Mouse (Mus musculus) ES-Bruce4 (cell line): ENCODE results near the gene Nanog. TPM values are rescaled to one million over a fixed set of nuclear protein-coding genes. Genes with fewer than 3 reads are reported as not detected.
"Not testable (repeated sequence)": the region's sequence is repeated elsewhere in the genome, so short reads cannot be mapped to it uniquely, and the experiment has no call there.

Source experiments
- H3K27ac ChIP-seq: 2 replicates; pipeline ENCODE4 v1.5.1; 2012; ENCODE audit warnings: low read length, inconsistent platforms; ENCODE audit not compliant: insufficient read depth
- H3K27me3 ChIP-seq: 2 replicates; pipeline ENCODE4 v1.6.1; 2012; ENCODE audit warnings: mild to moderate bottlenecking, low read length, inconsistent platforms; ENCODE audit not compliant: control insufficient read depth, poor library complexity, insufficient read depth, severe bottlenecking
- H3K36me3 ChIP-seq: 2 replicates; pipeline ENCODE4 v1.6.1; 2012; ENCODE audit warnings: inconsistent platforms, mild to moderate bottlenecking, low read length, moderate library complexity; ENCODE audit not compliant: control insufficient read depth, poor library complexity, insufficient read depth, severe bottlenecking
- H3K4me1 ChIP-seq: one replicate; pipeline ENCODE4 v1.8.1; 2011; ENCODE audit warnings: low read length; ENCODE audit not compliant: control insufficient read depth, insufficient read depth
- H3K4me3 ChIP-seq: 2 replicates; pipeline ENCODE4 v1.5.1; 2011; ENCODE audit warnings: low read depth, mild to moderate bottlenecking, low read length
- H3K9ac ChIP-seq: 2 replicates; pipeline ENCODE4 v1.6.1; 2012; ENCODE audit warnings: low read depth, mild to moderate bottlenecking, inconsistent platforms; ENCODE audit not compliant: poor library complexity, severe bottlenecking
- H3K9me3 ChIP-seq: replicated peaks from 2 replicates; pipeline ENCODE4 v1.6.1; 2012; ENCODE audit warnings: mild to moderate bottlenecking, low read length, inconsistent platforms; ENCODE audit not compliant: control insufficient read depth, poor library complexity, insufficient read depth, severe bottlenecking
- CTCF ChIP-seq: IDR thresholded peaks from one replicate; pipeline ENCODE4 v1.8.1; 2011; ENCODE audit warnings: low read depth, low read length
- EP300 ChIP-seq: IDR thresholded peaks from 2 replicates; pipeline ENCODE4 v1.6.1; 2011; ENCODE audit warnings: low read depth, low read length; ENCODE audit not compliant: insufficient read depth
- POLR2A ChIP-seq: IDR thresholded peaks from one replicate; pipeline ENCODE4 v1.8.1; 2011; ENCODE audit warnings: low read length; ENCODE audit not compliant: insufficient read depth
- polyA plus RNA-seq: library from polyadenylated mRNA; stranded (reverse); fragments of >200 nt; gene quantifications from 2 replicates; pipeline ENCODE4 v1.2.4, GENCODE M21; 2011; ENCODE audit warnings: low read depth; ENCODE audit not compliant: missing spikeins, insufficient read depth, insufficient read length

Gene Nanog
- polyA plus RNA-seq, 1 experiment = 610 TPM

- H3K27me3 ChIP-seq = no peaks in the 10 kb centered on the region
- 0 out of 2 replicates have a peak overlapping the region, but pooled peaks have one; percentile 70 for H3K9ac ChIP-seq
- no peaks in the 10 kb centered on the region for H3K9me3 ChIP-seq
- H3K27ac ChIP-seq = no peak overlapping the region
- peaks cover 3% of the 10 kb centered on the region for H3K4me1 ChIP-seq
- H3K36me3 ChIP-seq = no peaks in the 10 kb centered on the region
- TF ChIP-seq POLR2A (no peak), EP300 (no peak), CTCF (no peak)
- H3K4me3 ChIP-seq = no peak overlapping the region
Observed at GRCm38 (mm10) chr6:122695398-122695797, 11.9 kb upstream of the Nanog start.

DNA sequence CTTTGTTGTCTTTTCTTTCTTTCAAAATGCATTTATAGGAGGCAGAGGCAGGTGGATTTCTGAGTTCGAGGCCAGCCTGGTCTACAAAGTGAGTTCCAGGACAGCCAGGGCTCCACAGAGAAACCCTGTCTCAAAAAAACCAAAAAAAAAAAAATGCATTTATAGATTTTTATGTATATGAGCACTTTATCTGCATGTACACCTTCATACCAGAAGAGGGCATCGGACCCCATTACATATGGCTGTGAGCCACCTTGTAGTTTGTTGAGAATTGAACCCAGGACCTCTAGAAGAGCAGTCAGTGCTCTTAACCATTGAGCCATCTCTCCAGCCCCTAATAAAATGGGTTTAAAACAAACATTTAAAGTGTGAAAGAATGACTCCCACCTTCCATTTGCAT, 7.7 kb upstream of the Nanog start:
- H3K27ac ChIP-seq, H3K9ac ChIP-seq, H3K4me3 ChIP-seq, H3K36me3 ChIP-seq, H3K4me1 ChIP-seq, H3K9me3 ChIP-seq, H3K27me3 ChIP-seq: not testable (repeated sequence)

DNA sequence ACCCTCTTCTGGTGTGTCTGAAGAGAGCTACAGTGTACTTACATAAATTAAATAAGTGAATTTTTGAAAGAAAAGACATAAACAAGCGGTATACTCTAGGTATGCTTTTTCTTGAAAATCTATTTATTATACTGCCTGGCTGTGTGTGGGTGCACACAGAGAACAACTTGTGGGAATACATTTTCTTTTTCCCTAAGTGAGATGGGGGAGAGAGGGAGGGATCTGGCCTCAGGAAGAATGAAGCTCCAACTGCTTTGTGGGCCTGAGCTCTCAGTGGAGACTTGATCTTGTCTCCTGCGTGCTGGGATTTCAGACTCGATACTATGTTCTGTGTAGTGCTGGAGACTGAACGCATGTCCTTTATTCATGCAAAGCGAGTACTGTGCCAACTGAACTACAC, 5.5 kb upstream of the Nanog start:
- TF ChIP-seq EP300 (no peak), POLR2A (no peak), CTCF (no peak)
- H3K4me1 ChIP-seq = peaks cover 3% of the 10 kb centered on the region
- peak overlapping the region; percentile 48 for H3K4me3 ChIP-seq
- peak overlapping the region; percentile 100 for H3K27ac ChIP-seq
- H3K9me3 ChIP-seq = no peaks in the 10 kb centered on the region
- no peaks in the 10 kb centered on the region for H3K36me3 ChIP-seq
- H3K9ac ChIP-seq = peak overlapping the region; percentile 81
- no peaks in the 10 kb centered on the region for H3K27me3 ChIP-seq

DNA sequence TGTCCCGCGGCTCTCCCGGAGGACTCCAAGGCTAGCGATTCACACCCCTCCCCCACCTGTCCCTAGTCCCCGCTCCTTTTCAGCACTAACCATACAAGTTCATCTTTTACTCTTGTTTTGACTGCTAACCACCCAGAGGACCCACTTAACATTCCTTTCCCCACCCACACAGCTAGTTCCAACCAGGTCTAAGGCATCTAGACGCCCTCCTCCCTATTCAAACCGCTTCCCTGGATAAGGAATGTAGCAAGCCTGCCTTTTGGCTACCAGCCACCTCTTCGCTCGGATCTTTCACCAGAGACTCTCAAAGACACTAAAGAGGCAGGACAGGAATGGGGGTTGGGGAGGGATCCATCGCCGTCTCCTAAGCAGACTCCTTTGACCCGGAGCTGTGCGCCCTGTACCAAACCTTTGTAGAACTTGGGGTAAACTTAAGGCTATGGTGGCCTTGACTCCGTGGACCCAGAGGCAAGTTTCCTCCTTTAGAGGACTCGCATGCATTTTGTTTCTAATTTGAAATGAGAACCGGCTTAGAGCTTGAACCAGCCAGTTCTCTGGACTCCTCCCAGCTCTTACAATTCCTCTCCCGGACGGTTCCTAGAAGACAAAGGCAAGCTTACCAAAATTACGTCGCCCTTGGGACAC, 4.7 kb upstream of the Nanog start:
- H3K9me3 ChIP-seq = no peaks in the 10 kb centered on the region
- peak overlapping the region; percentile 15 for H3K4me3 ChIP-seq
- peak overlapping the region; percentile 100 for H3K27ac ChIP-seq
- H3K36me3 ChIP-seq = no peaks in the 10 kb centered on the region
- TF ChIP-seq CTCF (no peak), EP300 (peak; percentile 98)
- H3K27me3 ChIP-seq = no peaks in the 10 kb centered on the region
- peak overlapping the region; percentile 81 for H3K9ac ChIP-seq
- H3K4me1 ChIP-seq = peaks cover 3% of the 10 kb centered on the region

GRCm38 (mm10) chr6:122703251-122703650, 4.0 kb upstream of the Nanog start:
- Histone ChIP-seq H3K27ac (peak overlapping the region; percentile 100), H3K27me3 (no peaks in the 10 kb centered on the region), H3K4me1 (peaks cover 3% of the 10 kb centered on the region), H3K9me3 (no peaks in the 10 kb centered on the region), H3K36me3 (no peaks in the 10 kb centered on the region), H3K9ac (peak overlapping the region; percentile 7), H3K4me3 (peak overlapping the region; percentile 34)
- no peak for TF ChIP-seq CTCF
- no peak for TF ChIP-seq EP300
- TF ChIP-seq POLR2A = no peak

DNA sequence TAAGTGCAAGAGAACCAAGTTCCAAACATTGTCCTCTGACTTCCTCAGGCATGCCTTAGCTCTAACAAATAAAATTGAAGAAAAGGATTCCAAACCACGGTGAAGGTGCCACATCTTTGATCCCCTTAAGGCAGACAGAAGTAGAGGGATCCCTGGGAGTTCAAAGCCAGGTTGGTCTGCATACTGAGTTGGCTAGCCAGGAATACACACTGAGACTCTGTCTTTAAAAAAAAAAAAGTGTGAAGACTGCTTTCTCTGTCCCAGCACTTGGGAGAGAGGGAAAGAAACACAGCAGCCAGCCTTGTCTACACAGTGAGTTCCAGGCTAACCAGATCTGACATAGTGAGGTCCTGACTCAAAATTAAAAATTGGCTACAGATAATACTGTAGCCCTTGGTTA, 3.6 kb upstream of the Nanog start:
- H3K4me3 ChIP-seq = peak overlapping the region; percentile 34; the same call in 1 of the 2 replicates
- H3K27me3 ChIP-seq = no peaks in the 10 kb centered on the region
- TF ChIP-seq CTCF = no peak
- peak overlapping the region; percentile 7 for H3K9ac ChIP-seq
- H3K4me1 ChIP-seq = peaks cover 3% of the 10 kb centered on the region
- H3K9me3 ChIP-seq = no peaks in the 10 kb centered on the region
- H3K36me3 ChIP-seq = no peaks in the 10 kb centered on the region
- peak overlapping the region; percentile 100 for H3K27ac ChIP-seq
